Mouse (Mus musculus): ENCODE measurements around the gene Siglech. TPM values are rescaled to one million over a fixed set of nuclear protein-coding genes. Genes with fewer than 3 reads are reported as not detected.

Siglech gene
- polyA plus RNA-seq, 1 experiment: not detected

DNA sequence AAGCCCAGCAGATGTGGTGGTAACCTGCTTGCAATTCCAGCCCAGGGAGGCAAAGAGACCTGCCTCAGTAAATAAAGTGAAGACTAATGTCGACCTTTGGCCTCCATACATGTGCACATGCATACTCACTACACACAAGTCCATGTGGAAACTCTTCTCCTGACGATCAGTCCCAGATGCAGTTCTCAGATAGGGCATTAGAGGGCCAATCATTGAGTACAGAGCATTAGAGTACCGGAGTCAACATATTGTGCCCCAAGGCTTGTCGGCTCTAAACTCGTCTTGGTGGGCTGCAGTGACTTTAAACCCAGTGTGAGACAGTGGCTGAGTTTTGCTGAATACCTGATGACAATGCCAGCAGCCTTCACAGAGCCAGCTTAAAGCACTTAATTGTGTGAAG, 56.5 kb downstream of the Siglech start:
- Histone ChIP-seq H3K4me3 (replicated peaks) (no peak overlapping the region), H3K27me3 (ENCODE audit: control insufficient read depth) (no peaks in the 10 kb centered on the region), H3K4me1 (ENCODE audit: control insufficient read depth) (no peaks in the 10 kb centered on the region), H3K36me3 (ENCODE audit: control insufficient read depth) (peaks cover 88% of the 10 kb centered on the region), H3K9me3 (ENCODE audit: control insufficient read depth, low read length) (no peaks in the 10 kb centered on the region)
- TF ChIP-seq GATA1 (IDR thresholded peaks at IDR 0.05; ENCODE audit: low read length) (no peak), TAL1 (IDR thresholded peaks at IDR 0.05; ENCODE audit: low read length) (no peak)

DNA sequence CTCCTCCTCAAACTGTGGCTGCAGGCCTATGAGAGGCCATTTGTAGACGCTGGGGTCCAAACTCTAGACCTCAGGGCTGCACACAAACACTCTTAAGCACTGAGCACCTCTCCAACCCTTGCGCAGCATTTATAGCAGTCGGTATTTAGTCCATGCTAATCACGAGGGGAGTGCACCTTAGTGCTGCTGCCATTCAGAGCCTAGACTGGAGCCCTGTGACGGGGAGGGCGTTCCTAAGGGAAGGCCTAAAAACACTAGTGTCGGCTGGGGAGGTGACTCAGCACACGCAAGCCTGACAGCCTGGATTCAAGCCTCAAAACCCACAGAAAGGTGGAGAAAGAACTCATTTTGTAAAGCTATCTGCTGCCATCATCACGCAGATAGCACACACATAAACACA, 59.6 kb downstream of the Siglech start:
- Histone ChIP-seq H3K9me3 (ENCODE audit: control insufficient read depth, low read length) (no peaks in the 10 kb centered on the region), H3K4me1 (ENCODE audit: control insufficient read depth) (no peaks in the 10 kb centered on the region), H3K27me3 (ENCODE audit: control insufficient read depth) (no peaks in the 10 kb centered on the region), H3K36me3 (ENCODE audit: control insufficient read depth) (peaks cover 78% of the 10 kb centered on the region), H3K4me3 (replicated peaks) (no peak overlapping the region)
- TF ChIP-seq TAL1 (IDR thresholded peaks at IDR 0.05; ENCODE audit: low read length): no peak
- no peak for TF ChIP-seq GATA1 (IDR thresholded peaks at IDR 0.05; ENCODE audit: low read length)

Other genes starting within 250 kb of the Siglech start
- 0.03 and 0.04 TPM in 2 replicates for gene Tubgcp5, start 26.0 kb downstream of the Siglech start, polyA plus RNA-seq (2012)
- gene Cyfip1, start 73.6 kb downstream of the Siglech start, polyA plus RNA-seq (2012): 0.08 and 0.20 TPM in 2 replicates
- 0.71 and 0.87 TPM in 2 replicates for gene Nipa2, start 194.3 kb downstream of the Siglech start, polyA plus RNA-seq (2012)